Mouse (Mus musculus) retina, embryonic 14.5 days (tissue): ENCODE results near the gene Sgta.
"Not testable (repeated sequence)": the region's sequence is repeated elsewhere in the genome, so short reads cannot be mapped to it uniquely, and the experiment has no call there.

Experiments used
- DNase-seq: peaks from one replicate; pipeline ENCODE4 v3.0.0-alpha.2; 2015; ENCODE audit warnings: low spot score

The Sgta gene

DNA sequence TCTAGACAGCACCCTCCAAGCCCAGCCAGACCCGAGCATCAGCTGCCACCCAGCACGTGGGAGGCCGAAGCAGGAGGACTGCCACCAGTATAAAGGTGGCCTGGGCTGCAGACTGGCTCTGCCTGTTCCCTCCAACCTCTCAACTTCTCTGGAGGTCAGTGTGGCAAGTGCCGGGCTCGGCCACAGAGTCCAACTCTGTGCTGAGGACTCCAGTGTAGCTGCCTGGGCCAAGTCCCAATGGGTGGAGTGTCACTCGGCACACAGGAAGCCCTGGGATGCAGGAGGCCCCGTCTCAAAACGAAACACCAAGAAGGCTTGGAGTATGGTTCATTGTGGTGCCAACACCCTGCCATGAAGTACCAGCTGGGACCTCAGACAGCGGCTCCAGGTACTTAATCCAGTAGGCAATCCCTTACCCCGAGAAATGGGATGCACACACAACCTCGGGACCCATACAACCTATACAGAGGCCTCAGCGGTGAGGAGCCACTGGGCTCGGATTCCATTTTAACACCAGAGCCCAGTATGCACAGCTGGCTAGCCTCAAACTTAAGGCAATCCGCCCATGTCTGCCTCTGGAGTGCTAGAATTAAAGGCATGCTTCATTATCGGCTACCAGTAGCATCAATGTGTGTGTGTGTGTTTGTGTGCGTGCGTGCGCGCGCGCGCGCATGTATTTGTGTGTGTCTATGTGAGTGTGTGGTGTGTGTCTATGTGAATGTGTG is 2.4 kb downstream of the Sgta start:
- DNase-seq = no peak

GRCm38 (mm10) chr10:81055802-81056340 is 4.1 kb downstream of the Sgta start:
- not testable (repeated sequence) for DNase-seq

DNA sequence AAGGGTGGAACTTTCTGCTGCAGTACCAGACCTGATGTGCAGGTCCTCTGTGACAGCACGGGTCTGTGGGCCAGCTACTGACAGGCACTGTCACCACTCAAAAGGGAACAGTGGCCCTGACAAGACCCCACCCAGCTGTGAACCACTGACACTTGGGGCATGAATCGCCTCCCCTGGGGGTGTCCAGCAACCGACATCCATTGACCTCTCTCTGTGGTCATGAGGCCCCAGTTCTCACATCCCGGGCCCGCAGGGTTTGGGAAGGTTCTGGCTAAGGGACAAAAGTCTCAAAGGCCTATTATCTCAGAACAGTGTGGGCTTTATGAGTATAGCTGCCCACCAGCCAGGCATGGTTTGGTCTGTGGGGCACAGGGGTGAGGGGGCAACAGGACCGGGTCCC is 4.8 kb downstream of the Sgta start:
- DNase-seq = no peak

GRCm38 (mm10) chr10:81052577-81052976 is 7.4 kb downstream of the Sgta start:
- DNase-seq = no peak

- no peak for DNase-seq
These were observed 8.8 kb downstream of the Sgta start for GRCm38 (mm10) chr10:81051133-81051532.

GRCm38 (mm10) chr10:81050645-81051044 is 9.3 kb downstream of the Sgta start:
- peak; percentile 32 for DNase-seq

- DNase-seq = not testable (repeated sequence)
These were observed 14.7 kb downstream of the Sgta start for GRCm38 (mm10) chr10:81045246-81045645.

DNA sequence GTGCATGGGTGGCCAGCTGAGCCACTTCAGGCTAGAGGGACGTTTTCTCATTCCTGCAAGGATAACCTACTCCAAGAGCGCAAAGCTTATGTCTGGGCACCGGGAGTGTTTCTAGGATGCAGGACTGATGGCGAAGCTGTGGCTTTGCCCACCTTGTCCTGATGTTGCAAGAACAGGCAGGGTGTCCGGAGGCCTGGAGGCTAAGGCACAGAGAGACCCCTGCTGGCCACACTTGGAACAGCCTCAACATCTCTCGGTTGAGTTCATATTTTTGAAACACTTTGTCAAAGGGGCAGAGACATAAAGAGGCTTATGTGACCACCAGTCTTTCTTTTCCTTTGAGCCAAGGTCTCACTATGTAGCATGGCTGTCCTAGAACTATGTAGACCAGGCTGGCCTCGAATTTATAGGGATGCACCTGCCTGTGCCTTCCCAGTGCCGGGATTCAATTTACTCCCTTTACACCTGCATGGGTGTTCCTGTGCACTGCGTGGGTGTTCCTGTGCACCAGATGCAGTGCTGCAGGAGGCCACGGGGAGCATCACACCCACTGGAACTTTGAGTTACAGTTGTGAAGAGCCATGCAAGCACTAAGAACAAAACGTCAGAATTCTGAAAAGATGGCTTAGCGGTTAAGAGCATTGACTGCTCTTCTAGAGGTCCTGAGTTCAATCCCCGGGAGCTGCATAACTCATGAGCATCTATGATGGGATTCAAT is 18.4 kb downstream of the Sgta start:
- peak; percentile 86 for DNase-seq

GRCm38 (mm10) chr10:81036988-81037580 is 22.9 kb downstream of the Sgta start, which contains the start of gene Slc39a3:
TSS of gene Slc39a3 (minus strand) at chr10:81037426.
- peak; percentile 100 for DNase-seq

DNA sequence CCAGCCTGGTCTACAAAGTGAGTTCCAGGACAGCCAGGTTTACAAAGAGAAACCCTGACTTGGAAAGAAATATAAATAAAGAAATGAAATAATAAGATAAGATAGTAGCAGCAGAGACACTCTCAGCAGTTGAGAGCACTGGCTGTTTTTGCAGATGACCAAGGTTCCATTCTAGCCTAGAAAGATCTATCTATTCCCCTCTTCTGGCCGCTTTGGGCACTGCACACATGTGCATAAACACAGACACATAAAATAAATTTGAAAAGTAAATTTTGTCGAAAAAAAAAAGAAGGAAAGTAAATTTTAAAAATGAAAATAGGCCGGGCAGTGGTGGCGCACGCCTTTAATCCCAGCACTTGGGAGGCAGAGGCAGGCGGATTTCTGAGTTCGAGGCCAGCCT is 23.7 kb downstream of the Sgta start:
- DNase-seq = peak; percentile 63

DNA sequence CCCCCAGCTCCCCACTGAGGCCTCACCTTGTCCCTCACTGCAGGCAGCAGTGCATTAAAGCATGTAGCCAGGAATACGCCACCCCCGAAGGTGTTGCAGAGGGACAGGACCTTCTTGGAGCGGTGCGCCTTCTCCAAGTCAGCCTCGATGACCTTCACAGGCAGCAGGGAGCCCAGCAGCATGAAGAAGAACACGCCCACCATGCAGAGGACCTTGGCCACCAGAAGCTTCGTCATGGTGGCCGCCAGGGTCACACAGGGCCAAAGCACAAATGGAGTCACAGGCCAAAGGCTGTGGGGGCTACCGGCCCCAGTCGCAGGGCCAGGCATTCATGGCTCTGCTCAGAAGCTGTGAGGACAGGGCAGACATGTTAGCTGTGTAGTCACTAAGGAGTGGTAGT is 26.4 kb downstream of the Sgta start:
- no peak for DNase-seq

DNA sequence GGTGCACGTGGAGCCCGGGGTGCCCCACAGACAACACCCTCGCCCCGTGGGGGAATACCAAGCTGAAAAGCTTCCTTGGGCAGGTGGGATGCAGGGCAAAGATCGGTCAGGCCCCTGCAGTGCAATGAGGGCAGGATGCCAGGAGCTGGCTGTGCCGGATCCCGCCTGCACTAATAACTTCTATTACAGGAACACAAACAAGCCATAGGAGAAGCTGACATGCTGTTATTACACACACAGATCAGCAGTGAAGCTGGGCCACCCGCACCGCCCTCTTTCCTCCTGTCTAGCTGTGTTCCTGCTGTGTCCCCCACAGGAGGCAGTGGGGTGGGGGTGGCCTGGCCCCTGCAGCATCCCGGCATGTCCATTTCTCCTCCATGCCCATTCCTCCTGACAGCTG is 30.9 kb downstream of the Sgta start:
- no peak for DNase-seq

DNA sequence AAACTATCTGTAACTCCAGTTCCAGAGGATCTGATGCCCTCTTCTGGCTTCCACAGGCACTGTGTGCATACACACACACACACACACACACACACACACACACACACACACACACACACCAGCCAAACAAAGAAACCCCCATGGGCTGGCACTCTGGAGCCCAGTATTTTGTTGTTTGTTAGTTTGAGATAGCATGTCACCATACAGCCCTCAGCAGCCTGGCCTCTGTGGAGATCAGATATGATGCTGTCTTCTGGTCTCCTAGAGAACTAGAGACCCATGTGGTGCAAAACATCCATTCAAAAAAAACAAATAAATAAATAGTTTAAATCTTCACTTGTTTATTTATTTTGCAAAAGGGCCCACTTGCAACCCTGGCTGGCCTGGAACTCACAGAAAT is 31.8 kb downstream of the Sgta start:
- DNase-seq = no peak

DNA sequence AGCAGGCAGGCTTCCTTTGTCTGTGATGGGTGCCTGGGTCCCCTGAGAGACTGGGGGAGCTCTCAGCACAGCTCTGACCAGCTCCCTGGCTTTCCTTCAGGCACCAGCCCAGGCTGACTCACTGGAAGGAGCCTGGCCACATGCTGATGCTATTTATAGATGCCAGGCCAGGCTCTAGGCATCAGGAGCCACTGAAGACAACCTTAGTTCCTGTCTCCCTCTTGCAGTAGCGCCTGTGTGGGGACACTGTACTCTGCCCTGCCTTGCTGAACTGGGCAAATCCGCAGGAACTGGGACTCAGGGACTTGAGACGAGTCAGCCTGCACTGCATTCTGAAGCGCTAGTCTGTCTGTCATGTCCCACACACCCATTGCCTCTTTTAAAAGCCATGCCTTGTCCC is 32.6 kb downstream of the Sgta start:
- DNase-seq = no peak

DNA sequence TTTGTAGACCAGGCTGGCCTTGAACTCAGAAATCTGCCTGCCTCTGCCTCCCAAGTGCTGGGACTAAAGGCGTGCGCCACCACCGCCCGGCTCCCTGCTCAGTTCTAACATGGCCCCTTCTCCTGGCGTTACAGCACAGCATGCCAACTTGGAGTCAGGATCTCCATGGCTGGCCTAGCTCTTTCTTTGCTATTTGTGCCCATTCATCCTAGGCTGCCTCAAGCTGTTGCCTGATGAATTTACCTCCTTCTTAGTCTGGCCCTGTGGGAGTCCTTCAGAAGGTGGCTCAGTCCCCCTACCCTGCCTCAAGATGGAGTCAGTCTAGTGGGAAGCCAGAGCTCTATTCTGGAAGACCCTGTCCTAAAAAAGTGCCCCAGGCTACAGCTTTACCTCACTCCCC is 33.1 kb downstream of the Sgta start:
- DNase-seq = no peak

GRCm38 (mm10) chr10:81025639-81026275 is 34.2 kb downstream of the Sgta start, which contains the start of gene Diras1:
TSS of gene Diras1 (minus strand) at chr10:81025662.
- no peak for DNase-seq

GRCm38 (mm10) chr10:81025047-81025621 is 34.8 kb downstream of the Sgta start:
- DNase-seq = peak; percentile 27

DNA sequence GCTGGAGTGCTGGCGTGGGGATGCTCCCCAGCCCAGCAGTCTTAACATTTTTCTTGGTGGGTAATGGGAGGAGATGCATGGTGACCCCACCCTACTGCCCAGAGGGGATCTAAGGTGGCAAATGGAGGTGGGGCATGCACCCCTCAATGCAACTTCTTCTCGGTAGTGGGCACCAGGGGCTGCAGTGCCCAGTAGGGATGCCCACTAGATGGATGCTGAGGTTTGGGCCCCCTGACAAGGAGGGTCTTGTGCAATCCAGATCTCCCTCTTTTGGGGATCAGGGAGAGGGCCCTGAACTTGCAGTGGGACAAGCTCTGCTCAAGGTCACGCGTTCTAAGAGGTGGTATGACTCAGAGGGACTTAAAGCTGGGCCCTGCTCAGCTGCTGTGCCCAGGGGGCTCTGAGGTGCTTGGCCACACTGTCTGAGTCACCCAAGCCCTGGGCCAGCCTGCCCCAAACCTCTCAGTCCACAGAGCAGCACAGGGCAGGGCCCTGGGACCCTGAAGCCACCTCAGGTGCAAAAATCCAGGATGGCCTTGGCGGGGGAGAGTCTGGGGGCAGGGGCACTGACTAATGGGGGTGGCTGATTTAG is 35.5 kb downstream of the Sgta start:
- DNase-seq = no peak

DNA sequence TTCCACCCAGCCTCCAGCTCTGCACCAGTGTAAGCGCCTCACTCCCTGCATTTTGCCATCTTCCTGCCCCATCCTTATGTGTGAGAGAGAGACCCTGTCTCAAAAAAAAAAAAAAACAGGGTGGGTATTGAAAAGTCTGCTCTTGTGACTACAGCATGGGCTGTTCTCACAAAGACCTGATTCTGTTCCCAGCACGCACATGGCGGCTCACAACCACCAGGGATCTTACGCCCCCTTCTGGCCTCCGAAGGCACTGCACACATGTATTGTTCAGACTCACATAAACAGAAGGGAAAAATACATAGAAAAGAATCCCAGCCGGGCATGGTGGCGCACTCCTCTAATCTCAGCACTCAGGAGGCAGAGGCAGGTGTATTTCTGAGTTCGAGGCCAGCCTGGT is 37.2 kb downstream of the Sgta start:
- DNase-seq = no peak

- no peak for DNase-seq
These were observed 38.4 kb downstream of the Sgta start for GRCm38 (mm10) chr10:81021547-81022110.

DNA sequence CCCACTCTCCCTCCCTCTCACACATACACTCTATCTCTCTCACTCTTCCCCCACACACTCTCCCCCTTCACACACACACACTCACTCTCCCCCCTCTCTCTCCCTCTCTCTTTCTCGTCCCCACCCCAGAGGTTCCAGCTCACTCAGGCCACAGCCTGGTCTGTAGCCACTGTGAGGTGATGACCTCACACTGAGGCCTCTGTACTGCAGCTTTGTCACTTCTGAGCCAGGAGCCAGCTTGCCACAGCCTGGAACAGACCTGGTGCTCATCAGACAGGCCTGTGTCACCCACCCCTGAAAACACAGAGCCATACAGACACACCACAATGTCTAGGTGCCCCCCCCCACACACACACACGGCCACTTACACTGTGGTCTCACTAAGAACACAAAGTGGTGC is 39.8 kb downstream of the Sgta start:
- DNase-seq = no peak
